In genomic region chr11:94996101-94996500, GRCm38 (mm10) we compare ENCODE assay signal across 8 mouse cellular contexts. TPM values are rescaled to one million over a fixed set of nuclear protein-coding genes. Genes with fewer than 3 reads are reported as not detected.
DNase-seq lines count a peak whose midpoint lies in the region; ATAC-seq lines count a peak whose summit lies in the region.
"Had no signal": no experiment of that assay in that cellular context is flagged by ENCODE, and none has a peak within 500 bp of the region (broad histone marks: within the 10 kb centered on the region; RNA-seq: fewer than 3 reads in every experiment).

No protein-coding gene starts in this region.

- H3K9me3 ChIP-seq in intestine, embryonic 15.5 days: no peaks in the 10 kb centered on the region
- no peaks in the 10 kb centered on the region for H3K9me3 ChIP-seq in intestine, embryonic 16.5 days (ENCODE audit: control insufficient read depth, low read length)
- no peaks in the 10 kb centered on the region for H3K9me3 ChIP-seq in embryonic facial prominence, embryonic 10.5 days
- no peaks in the 10 kb centered on the region for H3K9me3 ChIP-seq in hindbrain, embryonic 13.5 days
- no peaks in the 10 kb centered on the region for H3K9me3 ChIP-seq in midbrain, embryonic 15.5 days

- DNase-seq in embryonic facial prominence, embryonic 10.5 days (ENCODE audit: low spot score): no peak
- no peak for DNase-seq in spleen, postnatal 10 days (ENCODE audit: low spot score in 2 of 2)
- DNase-seq in layer of hippocampus, adult 9-11 months: no peak
- DNase-seq: heart, adult 11 months had no signal

- H3K27me3 ChIP-seq in intestine, embryonic 15.5 days (replicated peaks): no peaks in the 10 kb centered on the region
- no peaks in the 10 kb centered on the region for H3K27me3 ChIP-seq in intestine, embryonic 16.5 days (replicated peaks; ENCODE audit: control insufficient read depth, insufficient read depth, low read length)
- no peaks in the 10 kb centered on the region for H3K27me3 ChIP-seq in embryonic facial prominence, embryonic 10.5 days (replicated peaks; ENCODE audit: low read depth, poor library complexity, severe bottlenecking)
- no peaks in the 10 kb centered on the region for H3K27me3 ChIP-seq in hindbrain, embryonic 13.5 days
- no peaks in the 10 kb centered on the region for H3K27me3 ChIP-seq in midbrain, embryonic 15.5 days (replicated peaks)

- peaks cover 66% of the 10 kb centered on the region for H3K4me1 ChIP-seq in intestine, embryonic 15.5 days (replicated peaks)
- peaks cover 63% of the 10 kb centered on the region for H3K4me1 ChIP-seq in intestine, embryonic 16.5 days (ENCODE audit: control insufficient read depth, insufficient read depth, low read length)
- peaks cover 79% of the 10 kb centered on the region for H3K4me1 ChIP-seq in embryonic facial prominence, embryonic 10.5 days
- H3K4me1 ChIP-seq in hindbrain, embryonic 13.5 days (replicated peaks): peaks cover 89% of the 10 kb centered on the region
- peaks cover 61% of the 10 kb centered on the region for H3K4me1 ChIP-seq in midbrain, embryonic 15.5 days

- 82% methylated on average over 8 of the region's 8 CpGs for WGBS in intestine, embryonic 15.5 days
- WGBS in intestine, embryonic 16.5 days: 77% methylated on average over 8 of the region's 8 CpGs
- 86% methylated on average over 8 of the region's 8 CpGs for WGBS in embryonic facial prominence, embryonic 10.5 days
- WGBS in hindbrain, embryonic 13.5 days: 88% methylated on average over 8 of the region's 8 CpGs
- 84% methylated on average over 8 of the region's 8 CpGs for WGBS in midbrain, embryonic 15.5 days

- peak overlapping the region; percentile 93 for H3K4me2 ChIP-seq in intestine, embryonic 15.5 days (replicated peaks)
- H3K4me2 ChIP-seq in intestine, embryonic 16.5 days (ENCODE audit: low read depth, low read length): no peak overlapping the region
- peak overlapping the region; percentile 100 for H3K4me2 ChIP-seq in hindbrain, embryonic 13.5 days
- peak overlapping the region; percentile 98 for H3K4me2 ChIP-seq in midbrain, embryonic 15.5 days

- no peak overlapping the region for H3K9ac ChIP-seq in intestine, embryonic 15.5 days
- H3K9ac ChIP-seq in intestine, embryonic 16.5 days (ENCODE audit: low read depth, low read length): no peak overlapping the region
- H3K9ac ChIP-seq in hindbrain, embryonic 13.5 days: peak overlapping the region; percentile 99
- peak overlapping the region; percentile 23; the same call in 1 of the 2 replicates for H3K9ac ChIP-seq in midbrain, embryonic 15.5 days

- ATAC-seq in intestine, embryonic 15.5 days: no peak
- no peak for ATAC-seq in intestine, embryonic 16.5 days
- no peak for ATAC-seq in hindbrain, embryonic 13.5 days (ENCODE audit: low FRiP score)
- ATAC-seq in midbrain, embryonic 15.5 days (replicated peaks): no peak

- H3K4me3 ChIP-seq in intestine, embryonic 15.5 days (replicated peaks): no peak overlapping the region
- H3K4me3 ChIP-seq in intestine, embryonic 16.5 days (ENCODE audit: low read length): no peak overlapping the region
- peak overlapping the region; percentile 12; the same call in 1 of the 2 replicates for H3K4me3 ChIP-seq in embryonic facial prominence, embryonic 10.5 days
- peak overlapping the region; percentile 97 for H3K4me3 ChIP-seq in hindbrain, embryonic 13.5 days
- H3K4me3 ChIP-seq in midbrain, embryonic 15.5 days: 0 out of 2 replicates have a peak overlapping the region, but pooled peaks have one; percentile 97

- H3K36me3 ChIP-seq in intestine, embryonic 15.5 days: peaks cover 19% of the 10 kb centered on the region
- peaks cover 7% of the 10 kb centered on the region; the same call in 1 of the 2 replicates for H3K36me3 ChIP-seq in intestine, embryonic 16.5 days (ENCODE audit: control insufficient read depth, insufficient read depth, low read length)
- H3K36me3 ChIP-seq in embryonic facial prominence, embryonic 10.5 days (replicated peaks): peaks cover 73% of the 10 kb centered on the region
- H3K36me3 ChIP-seq in hindbrain, embryonic 13.5 days: peaks cover 51% of the 10 kb centered on the region
- peaks cover 15% of the 10 kb centered on the region for H3K36me3 ChIP-seq in midbrain, embryonic 15.5 days (replicated peaks)

- H3K27ac ChIP-seq in intestine, embryonic 15.5 days: no peak overlapping the region
- H3K27ac ChIP-seq in intestine, embryonic 16.5 days (ENCODE audit: low read length): no peak overlapping the region
- peak overlapping the region; percentile 16; the same call in 1 of the 2 replicates for H3K27ac ChIP-seq in embryonic facial prominence, embryonic 10.5 days (replicated peaks)
- H3K27ac ChIP-seq in hindbrain, embryonic 13.5 days: no peak overlapping the region
- H3K27ac ChIP-seq in midbrain, embryonic 15.5 days: no peak overlapping the region

RNA-seq across cellular contexts. Expression of gene Ppp1r9b, which starts 5.3 kb away (rescaled TPM):
- 6.8 and 8.1 TPM in 2 replicates for polyA plus RNA-seq in intestine, embryonic 15.5 days (2015; fragmentation: Nextera tagmentation; extraction: Ambion mirVana)
- polyA plus RNA-seq in intestine, embryonic 16.5 days (2015; fragmentation: Nextera tagmentation; extraction: Ambion mirVana): 5.2 and 5.6 TPM in 2 replicates
- 8.3 and 9.4 TPM in 2 replicates for polyA plus RNA-seq in embryonic facial prominence, embryonic 10.5 days (2016; fragmentation: Nextera tagmentation; extraction: Ambion mirVana)
- polyA plus RNA-seq in hindbrain, embryonic 13.5 days (2015; fragmentation: Nextera tagmentation; extraction: Ambion mirVana): 16.9 and 17.3 TPM in 2 replicates
- polyA plus RNA-seq in midbrain, embryonic 15.5 days (2015; fragmentation: Nextera tagmentation; extraction: Ambion mirVana): 20.5 and 22.2 TPM in 2 replicates

RNA-seq across cellular contexts. Expression of gene Samd14, which starts 13.6 kb away (rescaled TPM):
- 15.0 and 15.3 TPM in 2 replicates for polyA plus RNA-seq in intestine, embryonic 15.5 days (2015; fragmentation: Nextera tagmentation; extraction: Ambion mirVana)
- 13.2 and 13.6 TPM in 2 replicates for polyA plus RNA-seq in intestine, embryonic 16.5 days (2015; fragmentation: Nextera tagmentation; extraction: Ambion mirVana)
- 35.5 and 42.5 TPM in 2 replicates for polyA plus RNA-seq in embryonic facial prominence, embryonic 10.5 days (2016; fragmentation: Nextera tagmentation; extraction: Ambion mirVana)
- 132 and 142 TPM in 2 replicates for polyA plus RNA-seq in hindbrain, embryonic 13.5 days (2015; fragmentation: Nextera tagmentation; extraction: Ambion mirVana)
- 171 and 177 TPM in 2 replicates for polyA plus RNA-seq in midbrain, embryonic 15.5 days (2015; fragmentation: Nextera tagmentation; extraction: Ambion mirVana)

RNA-seq across cellular contexts. Expression of gene Sgca, which starts 20.0 kb away (rescaled TPM):
- 0.19 TPM in 1 of 2 replicates, not detected in the other for polyA plus RNA-seq in intestine, embryonic 15.5 days (2015; fragmentation: Nextera tagmentation; extraction: Ambion mirVana)
- 0.26 and 0.36 TPM in 2 replicates for polyA plus RNA-seq in intestine, embryonic 16.5 days (2015; fragmentation: Nextera tagmentation; extraction: Ambion mirVana)
- 0.17 TPM in 1 of 2 replicates, not detected in the other for polyA plus RNA-seq in embryonic facial prominence, embryonic 10.5 days (2016; fragmentation: Nextera tagmentation; extraction: Ambion mirVana)
- polyA plus RNA-seq in hindbrain, embryonic 13.5 days (2015; fragmentation: Nextera tagmentation; extraction: Ambion mirVana): 0.23 and 0.52 TPM in 2 replicates
- not detected in 2 replicates for polyA plus RNA-seq in midbrain, embryonic 15.5 days (2015; fragmentation: Nextera tagmentation; extraction: Ambion mirVana)

RNA-seq across cellular contexts. Expression of gene Hils1, which starts 28.7 kb away (rescaled TPM):
- polyA plus RNA-seq in intestine, embryonic 15.5 days (2015; fragmentation: Nextera tagmentation; extraction: Ambion mirVana): not detected in 2 replicates
- not detected in 2 replicates for polyA plus RNA-seq in intestine, embryonic 16.5 days (2015; fragmentation: Nextera tagmentation; extraction: Ambion mirVana)
- polyA plus RNA-seq in embryonic facial prominence, embryonic 10.5 days (2016; fragmentation: Nextera tagmentation; extraction: Ambion mirVana): not detected in 2 replicates
- polyA plus RNA-seq in hindbrain, embryonic 13.5 days (2015; fragmentation: Nextera tagmentation; extraction: Ambion mirVana): not detected in 2 replicates
- not detected in 2 replicates for polyA plus RNA-seq in midbrain, embryonic 15.5 days (2015; fragmentation: Nextera tagmentation; extraction: Ambion mirVana)

RNA-seq across cellular contexts. Expression of gene Pdk2, which starts 45.1 kb away (rescaled TPM):
- polyA plus RNA-seq in intestine, embryonic 15.5 days (2015; fragmentation: Nextera tagmentation; extraction: Ambion mirVana): 30.8 and 31.2 TPM in 2 replicates
- polyA plus RNA-seq in intestine, embryonic 16.5 days (2015; fragmentation: Nextera tagmentation; extraction: Ambion mirVana): 42.2 and 48.2 TPM in 2 replicates
- 12.9 and 16.0 TPM in 2 replicates for polyA plus RNA-seq in embryonic facial prominence, embryonic 10.5 days (2016; fragmentation: Nextera tagmentation; extraction: Ambion mirVana)
- polyA plus RNA-seq in hindbrain, embryonic 13.5 days (2015; fragmentation: Nextera tagmentation; extraction: Ambion mirVana): 24.2 and 25.5 TPM in 2 replicates
- polyA plus RNA-seq in midbrain, embryonic 15.5 days (2015; fragmentation: Nextera tagmentation; extraction: Ambion mirVana): 27.4 and 28.2 TPM in 2 replicates

Comparison
In these comparisons a context has a peak if more than half of its experiments do, and no peak if none do; other contexts are left out.
1. H3K4me3 ChIP-seq: peak in embryonic facial prominence, embryonic 10.5 days (single experiment), hindbrain, embryonic 13.5 days (single experiment) and midbrain, embryonic 15.5 days (single experiment); none in intestine, embryonic 15.5 days (single experiment) and intestine, embryonic 16.5 days (single experiment).
2. H3K9ac ChIP-seq: peak in hindbrain, embryonic 13.5 days (single experiment) and midbrain, embryonic 15.5 days (single experiment); none in intestine, embryonic 15.5 days (single experiment) and intestine, embryonic 16.5 days (single experiment).